Mouse (Mus musculus): ENCODE data around the gene Cyp2j6.

- no peak for TF ChIP-seq CTCF (IDR thresholded peaks at IDR 0.05)
- TF ChIP-seq EP300 (IDR thresholded peaks at IDR 0.05): no peak
Measured at GRCm38 (mm10) chr4:96510083-96510482, 43.4 kb downstream of the Cyp2j6 start.

Data from lung, postnatal 0 days (tissue).